Comparison of ENCODE assay signal across 13 mouse cellular contexts in the genomic region with DNA sequence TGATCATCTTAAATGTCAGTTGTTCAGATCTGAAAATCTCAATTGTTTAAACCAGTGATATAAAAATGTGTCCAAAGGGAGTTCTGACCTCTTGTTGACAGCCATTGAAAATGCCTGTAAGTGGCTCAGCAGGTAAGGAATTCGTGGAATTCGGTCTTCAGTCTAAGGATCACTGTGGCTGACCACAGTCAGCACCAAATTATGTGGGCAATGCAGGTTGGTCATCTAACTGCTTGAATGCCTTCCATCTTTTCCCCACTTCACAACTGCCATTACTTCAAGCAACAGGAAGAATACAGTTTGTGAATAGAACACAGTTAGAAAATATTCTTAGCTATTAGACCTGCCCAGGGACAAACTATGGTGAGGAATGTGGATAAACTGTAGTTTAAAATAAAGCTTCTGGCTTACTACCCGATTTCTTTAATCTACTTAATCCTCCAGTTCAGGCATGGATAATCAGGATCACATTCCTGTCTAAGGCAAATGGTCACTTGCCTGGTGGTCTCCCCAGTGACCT. TPM values are rescaled to one million over a fixed set of nuclear protein-coding genes. Genes with fewer than 3 reads are reported as not detected.
DNase-seq lines count a peak whose midpoint lies in the region.
"Had no signal": no experiment of that assay in that cellular context is flagged by ENCODE, and none has a peak within 500 bp of the region (broad histone marks: within the 10 kb centered on the region; RNA-seq: fewer than 3 reads in every experiment).

No protein-coding gene starts in this region.

- DNase-seq in embryo, embryonic 10 days (ENCODE audit: low spot score): peak; percentile 50
- no peak for DNase-seq in embryo, embryonic 10.5 days (ENCODE audit: low spot score)
- DNase-seq in lung, adult 18-20 months: peak; percentile 53 to 59
- DNase-seq in lung, postnatal 14 days: no peak
- DNase-seq in kidney, postnatal 25 days: peak; percentile 41 to 46
- DNase-seq in yolk sac, embryonic 10.5 days (ENCODE audit: low spot score): peak; percentile 30
- DNase-seq in right cerebral cortex, postnatal 25 days: no peak
- DNase-seq in adrenal gland, adult 18-20 months (ENCODE audit: low spot score in 2 of 2): no peak
- DNase-seq: adrenal gland, postnatal 25 days; cerebellum, adult 9-10 months; forebrain, postnatal 0 days; heart, adult 18-20 months; liver had no signal

RNA-seq across cellular contexts. Expression of gene Pik3cb, which starts 8.4 kb away (rescaled TPM):
- total RNA-seq in adrenal gland, adult 18-20 months (2021): 10 to 100 TPM; 15.9 to 24.3 TPM

Comparison
In these comparisons a context has a peak if more than half of its experiments do, and no peak if none do; other contexts are left out.
1. DNase-seq: peak in embryo, embryonic 10 days (single experiment), lung, adult 18-20 months (2 of 2), kidney, postnatal 25 days (2 of 2) and yolk sac, embryonic 10.5 days (single experiment); none in embryo, embryonic 10.5 days (single experiment), lung, postnatal 14 days (single experiment), right cerebral cortex, postnatal 25 days (single experiment) and adrenal gland, adult 18-20 months (0 of 2).